Mouse (Mus musculus): ENCODE results near the gene Fbxl19. TPM values are rescaled to one million over a fixed set of nuclear protein-coding genes. Genes with fewer than 3 reads are reported as not detected.
A peak's percentile ranks its signal among the peaks of the same experiment; 100 is the strongest.

Fbxl19 gene
- polyA plus RNA-seq, 1 experiment from 2014 or later, result 6.2 TPM

- Histone ChIP-seq H3K36me3 (ENCODE audit: control insufficient read depth, insufficient read depth, low read length) (peaks cover 20% of the 10 kb centered on the region), H3K9me3 (ENCODE audit: control insufficient read depth, low read depth, low read length) (no peaks in the 10 kb centered on the region), H3K4me1 (ENCODE audit: control insufficient read depth, insufficient read depth, low read length) (peaks cover 24% of the 10 kb centered on the region), H3K27ac (ENCODE audit: low read length) (peak within 1 kb of the TSS; percentile 99), H3K27me3 (ENCODE audit: control insufficient read depth, insufficient read depth, low read length) (no peaks in the 10 kb centered on the region), H3K4me3 (ENCODE audit: low read depth, low read length) (peak within 1 kb of the TSS; percentile 71), H3K4me2 (replicated peaks; ENCODE audit: low read depth, low read length) (peak within 1 kb of the TSS; percentile 74), H3K9ac (replicated peaks; ENCODE audit: low read depth, low read length) (peak within 1 kb of the TSS; percentile 81)
- under 1% methylated on average over 86 of the region's 90 CpGs for WGBS
- peak; percentile 80 for ATAC-seq (ENCODE audit: insufficient number of reproducible peaks, insufficient read depth, low FRiP score, low read depth)
These were observed 35.9 kb upstream of the Fbxl19 start, which contains the start of gene Bcl7c for GRCm38 (mm10) chr7:127708207-127709078. Gene Bcl7c, minus strand, starts transcription at chr7:127708933.

- no peak overlapping the region for H3K9ac ChIP-seq (replicated peaks; ENCODE audit: low read depth, low read length)
These were observed 34.9 kb upstream of the Fbxl19 start for GRCm38 (mm10) chr7:127709261-127709979.

DNA sequence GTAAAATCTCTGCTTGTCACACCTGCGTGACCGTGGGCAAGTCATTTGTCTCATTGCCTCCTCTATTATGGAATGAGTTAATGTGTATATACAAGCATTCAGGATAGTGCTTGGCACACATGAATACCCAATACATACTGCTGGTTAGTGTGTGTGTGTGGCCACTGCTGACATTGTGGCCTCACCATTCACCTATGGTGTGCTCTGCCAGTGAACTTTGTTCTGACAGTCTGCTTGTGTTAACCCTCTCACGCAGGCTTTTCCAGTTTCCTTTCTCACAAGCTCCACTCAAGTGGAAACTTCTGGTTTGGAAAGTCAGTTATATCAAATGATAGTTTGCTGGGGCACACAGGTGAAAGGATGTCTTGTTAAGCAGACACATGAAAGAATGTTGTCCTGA lies 33.3 kb upstream of the Fbxl19 start:
- H3K9me3 ChIP-seq (ENCODE audit: control insufficient read depth, low read depth, low read length), result no peaks in the 10 kb centered on the region
- H3K36me3 ChIP-seq (ENCODE audit: control insufficient read depth, insufficient read depth, low read length), result peaks cover 9% of the 10 kb centered on the region
- peak overlapping the region; percentile 93 for H3K27ac ChIP-seq (ENCODE audit: low read length)
- 69% methylated on average over 3 of the region's 3 CpGs for WGBS
- ATAC-seq (ENCODE audit: insufficient number of reproducible peaks, insufficient read depth, low FRiP score, low read depth), result no peak
- H3K4me3 ChIP-seq (ENCODE audit: low read depth, low read length), result no peak overlapping the region
- no peak overlapping the region for H3K9ac ChIP-seq (replicated peaks; ENCODE audit: low read depth, low read length)
- no peak overlapping the region for H3K4me2 ChIP-seq (replicated peaks; ENCODE audit: low read depth, low read length)
- H3K27me3 ChIP-seq (ENCODE audit: control insufficient read depth, insufficient read depth, low read length), result no peaks in the 10 kb centered on the region
- peaks cover 24% of the 10 kb centered on the region for H3K4me1 ChIP-seq (ENCODE audit: control insufficient read depth, insufficient read depth, low read length)

More at GRCm38 (mm10) chr7:127709261-127709979, 34.9 kb upstream of the Fbxl19 start:
- peaks cover 20% of the 10 kb centered on the region for H3K36me3 ChIP-seq (ENCODE audit: control insufficient read depth, insufficient read depth, low read length)
- H3K9me3 ChIP-seq (ENCODE audit: control insufficient read depth, low read depth, low read length), result no peaks in the 10 kb centered on the region
- H3K27me3 ChIP-seq (ENCODE audit: control insufficient read depth, insufficient read depth, low read length), result no peaks in the 10 kb centered on the region
- H3K27ac ChIP-seq (ENCODE audit: low read length), result peak overlapping the region; percentile 99
- 66% methylated on average over 5 of the region's 5 CpGs for WGBS
- H3K4me1 ChIP-seq (ENCODE audit: control insufficient read depth, insufficient read depth, low read length), result peaks cover 24% of the 10 kb centered on the region
- peak overlapping the region; percentile 71 for H3K4me3 ChIP-seq (ENCODE audit: low read depth, low read length)
- H3K4me2 ChIP-seq (replicated peaks; ENCODE audit: low read depth, low read length), result peak overlapping the region; percentile 74
- no peak for ATAC-seq (ENCODE audit: insufficient number of reproducible peaks, insufficient read depth, low FRiP score, low read depth)

DNA sequence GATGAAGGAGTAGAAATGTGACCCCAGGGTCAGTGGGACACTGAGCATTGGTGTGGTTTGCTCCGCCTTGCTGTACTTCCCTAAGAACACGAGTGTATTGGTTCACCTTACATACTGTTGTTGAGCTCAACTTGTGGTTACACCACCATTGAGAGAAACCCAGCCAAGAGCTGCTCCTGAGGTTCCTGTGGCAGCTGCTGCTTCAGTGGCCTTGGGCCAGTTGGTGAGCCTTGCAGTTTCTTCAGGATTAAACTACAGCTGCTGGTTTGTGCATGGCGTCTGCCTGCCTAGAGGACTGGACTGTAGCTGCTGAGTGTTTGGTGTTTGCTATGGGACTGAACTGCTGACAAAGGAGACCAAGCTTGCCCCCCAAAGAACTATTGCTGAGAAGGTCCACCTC lies 32.9 kb upstream of the Fbxl19 start:
- ATAC-seq (ENCODE audit: insufficient number of reproducible peaks, insufficient read depth, low FRiP score, low read depth), result no peak
- Histone ChIP-seq H3K9ac (replicated peaks; ENCODE audit: low read depth, low read length) (no peak overlapping the region), H3K27me3 (ENCODE audit: control insufficient read depth, insufficient read depth, low read length) (no peaks in the 10 kb centered on the region), H3K4me2 (replicated peaks; ENCODE audit: low read depth, low read length) (no peak overlapping the region), H3K9me3 (ENCODE audit: control insufficient read depth, low read depth, low read length) (no peaks in the 10 kb centered on the region), H3K36me3 (ENCODE audit: control insufficient read depth, insufficient read depth, low read length) (peaks cover 5% of the 10 kb centered on the region), H3K4me1 (ENCODE audit: control insufficient read depth, insufficient read depth, low read length) (peaks cover 24% of the 10 kb centered on the region), H3K4me3 (ENCODE audit: low read depth, low read length) (no peak overlapping the region), H3K27ac (ENCODE audit: low read length) (peak overlapping the region; percentile 93)
- WGBS, result 47% methylated on average over 3 of the region's 3 CpGs

- Histone ChIP-seq H3K9ac (replicated peaks; ENCODE audit: low read depth, low read length) (peak within 1 kb of the TSS; percentile 14; the same call in 1 of the 2 replicates), H3K27ac (ENCODE audit: low read length) (peak within 1 kb of the TSS; percentile 93), H3K27me3 (ENCODE audit: control insufficient read depth, insufficient read depth, low read length) (no peaks in the 10 kb centered on the region), H3K4me2 (replicated peaks; ENCODE audit: low read depth, low read length) (peak within 1 kb of the TSS; percentile 45), H3K36me3 (ENCODE audit: control insufficient read depth, insufficient read depth, low read length) (no peaks in the 10 kb centered on the region), H3K4me1 (ENCODE audit: control insufficient read depth, insufficient read depth, low read length) (peaks cover 16% of the 10 kb centered on the region; the same call in 1 of the 2 replicates), H3K4me3 (ENCODE audit: low read depth, low read length) (peak within 1 kb of the TSS; percentile 28), H3K9me3 (ENCODE audit: control insufficient read depth, low read depth, low read length) (no peaks in the 10 kb centered on the region)
- 2% methylated on average over 28 of the region's 28 CpGs for WGBS
- ATAC-seq (ENCODE audit: insufficient number of reproducible peaks, insufficient read depth, low FRiP score, low read depth), result peak; percentile 54
These were observed 31.6 kb upstream of the Fbxl19 start, which contains the start of gene Ctf1 for GRCm38 (mm10) chr7:127712461-127713385. Gene Ctf1, plus strand, starts transcription at chr7:127712736.

DNA sequence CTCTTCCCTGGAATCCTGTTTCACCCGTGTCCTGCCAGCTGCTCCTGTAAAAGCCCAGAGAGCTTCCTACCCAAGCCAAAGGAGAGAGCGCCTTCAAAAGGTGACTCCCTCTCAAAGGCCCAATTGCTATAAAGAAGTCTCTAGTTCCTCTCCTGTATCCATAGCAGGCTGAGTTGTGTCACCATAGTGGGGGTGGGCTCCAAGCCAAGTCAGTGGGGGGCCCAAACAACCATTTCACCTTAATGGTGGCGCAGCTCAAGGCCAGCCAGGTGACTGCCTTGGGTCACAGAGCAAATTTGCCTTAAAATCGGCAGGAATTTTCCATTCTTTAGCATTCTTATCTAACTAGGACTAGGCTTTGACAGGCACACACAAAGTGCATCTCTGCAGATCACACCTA lies 29.5 kb upstream of the Fbxl19 start:
- Histone ChIP-seq H3K4me2 (replicated peaks; ENCODE audit: low read depth, low read length) (no peak overlapping the region), H3K36me3 (ENCODE audit: control insufficient read depth, insufficient read depth, low read length) (no peaks in the 10 kb centered on the region), H3K4me1 (ENCODE audit: control insufficient read depth, insufficient read depth, low read length) (peaks cover 11% of the 10 kb centered on the region; the same call in 1 of the 2 replicates), H3K27me3 (ENCODE audit: control insufficient read depth, insufficient read depth, low read length) (no peaks in the 10 kb centered on the region), H3K9me3 (ENCODE audit: control insufficient read depth, low read depth, low read length) (no peaks in the 10 kb centered on the region), H3K4me3 (ENCODE audit: low read depth, low read length) (no peak overlapping the region), H3K9ac (replicated peaks; ENCODE audit: low read depth, low read length) (no peak overlapping the region), H3K27ac (ENCODE audit: low read length) (no peak overlapping the region)
- ATAC-seq (ENCODE audit: insufficient number of reproducible peaks, insufficient read depth, low FRiP score, low read depth), result no peak
- 84% methylated on average over 4 of the region's 4 CpGs for WGBS

GRCm38 (mm10) chr7:127716992-127717391 lies 27.4 kb upstream of the Fbxl19 start:
- ATAC-seq (ENCODE audit: insufficient number of reproducible peaks, insufficient read depth, low FRiP score, low read depth), result peak; percentile 8; the same call in 1 of the 2 replicates
- Histone ChIP-seq H3K4me2 (replicated peaks; ENCODE audit: low read depth, low read length) (peak overlapping the region; percentile 47), H3K36me3 (ENCODE audit: control insufficient read depth, insufficient read depth, low read length) (no peaks in the 10 kb centered on the region), H3K27me3 (ENCODE audit: control insufficient read depth, insufficient read depth, low read length) (no peaks in the 10 kb centered on the region), H3K4me1 (ENCODE audit: control insufficient read depth, insufficient read depth, low read length) (peaks cover 4% of the 10 kb centered on the region; the same call in 1 of the 2 replicates), H3K9me3 (ENCODE audit: control insufficient read depth, low read depth, low read length) (no peaks in the 10 kb centered on the region), H3K4me3 (ENCODE audit: low read depth, low read length) (peak overlapping the region; percentile 18), H3K9ac (replicated peaks; ENCODE audit: low read depth, low read length) (peak overlapping the region; percentile 8; the same call in 1 of the 2 replicates), H3K27ac (ENCODE audit: low read length) (no peak overlapping the region)
- 2% methylated on average over 35 of the region's 41 CpGs for WGBS
